Mouse (Mus musculus) forebrain, embryonic 14.5 days (tissue): Measurements from ENCODE around the gene Ccdc6. TPM values are rescaled to one million over a fixed set of nuclear protein-coding genes. Genes with fewer than 3 reads are reported as not detected.

Source experiments
- ATAC-seq: fragments of 200-750 bp; cut with Nextera tagmentation; 2 replicates; pipeline ENCODE4 v1.8.0; 2017; ENCODE audit warnings: mild to moderate bottlenecking, moderate library complexity
- DNase-seq: peaks from one replicate; pipeline ENCODE4 v3.0.0-alpha.2; 2015; ENCODE audit warnings: low spot score
- H3K27ac ChIP-seq: fragments of 300-500 bp; sonication (generic); 2 replicates; pipeline ENCODE4 v1.5.1; 2014; ENCODE audit warnings: low read depth, mild to moderate bottlenecking, control low read depth, low read length, moderate library complexity
- H3K27me3 ChIP-seq: fragments of 300-500 bp; sonication (generic); replicated peaks from 2 replicates; pipeline ENCODE4 v1.6.1; 2014; ENCODE audit warnings: low read length, control low read depth, mixed read lengths; ENCODE audit not compliant: control insufficient read depth, insufficient read depth
- H3K36me3 ChIP-seq: fragments of 300-500 bp; sonication (generic); 2 replicates; pipeline ENCODE4 v1.6.1; 2014; ENCODE audit warnings: low read length, control low read depth; ENCODE audit not compliant: control insufficient read depth, insufficient read depth
- H3K4me1 ChIP-seq: fragments of 300-500 bp; sonication (generic); 2 replicates; pipeline ENCODE4 v1.6.1; 2014; ENCODE audit warnings: antibody characterized with exemption, low read length, control low read depth; ENCODE audit not compliant: control insufficient read depth, insufficient read depth
- H3K4me2 ChIP-seq: fragments of 300-500 bp; sonication (generic); 2 replicates; pipeline ENCODE4 v1.6.1; 2014; ENCODE audit warnings: mild to moderate bottlenecking, control low read depth, low read length
- H3K4me3 ChIP-seq: fragments of 300-500 bp; sonication (generic); 2 replicates; pipeline ENCODE4 v1.5.1; 2014; ENCODE audit warnings: low read depth, low read length, control low read depth
- H3K9ac ChIP-seq: fragments of 300-500 bp; sonication (generic); 2 replicates; pipeline ENCODE4 v1.6.1; 2014; ENCODE audit warnings: mild to moderate bottlenecking, low read length, control low read depth, moderate library complexity
- H3K9me3 ChIP-seq: fragments of 300-500 bp; sonication (generic); replicated peaks from 2 replicates; pipeline ENCODE4 v1.6.1; 2016; ENCODE audit warnings: low read length, control low read depth, mixed read lengths; ENCODE audit not compliant: control insufficient read depth
- WGBS: fragments of 180-500 bp; shearing (Covaris S2); extraction: QIAGEN DNeasy Blood & Tissue Kit; methylation state at CpG from one replicate; pipeline ENCODE4 v1.1.7; 2014; 5-methylcytosine and 5-hydroxymethylcytosine counted together
- polyA plus RNA-seq: library from polyadenylated mRNA; unstranded; fragments of >200 nt; fragmentation: Nextera tagmentation; extraction: Ambion mirVana; gene quantifications from 2 replicates; pipeline ENCODE4 v1.2.1, GENCODE M21; 2014

Ccdc6 gene
- polyA plus RNA-seq, 1 experiment from 2014 or later, result 22.8 TPM

GRCm38 (mm10) chr10:70180727-70181126 is 83.8 kb downstream of the Ccdc6 start:
- Histone ChIP-seq H3K4me1 (no peaks in the 10 kb centered on the region), H3K9ac (no peak overlapping the region), H3K27ac (no peak overlapping the region), H3K9me3 (no peaks in the 10 kb centered on the region), H3K4me2 (no peak overlapping the region), H3K27me3 (no peaks in the 10 kb centered on the region), H3K4me3 (no peak overlapping the region), H3K36me3 (peaks cover 19% of the 10 kb centered on the region)
- 94% methylated on average over 9 of the region's 9 CpGs for WGBS
- DNase-seq (no peak), ATAC-seq (no peak)

DNA sequence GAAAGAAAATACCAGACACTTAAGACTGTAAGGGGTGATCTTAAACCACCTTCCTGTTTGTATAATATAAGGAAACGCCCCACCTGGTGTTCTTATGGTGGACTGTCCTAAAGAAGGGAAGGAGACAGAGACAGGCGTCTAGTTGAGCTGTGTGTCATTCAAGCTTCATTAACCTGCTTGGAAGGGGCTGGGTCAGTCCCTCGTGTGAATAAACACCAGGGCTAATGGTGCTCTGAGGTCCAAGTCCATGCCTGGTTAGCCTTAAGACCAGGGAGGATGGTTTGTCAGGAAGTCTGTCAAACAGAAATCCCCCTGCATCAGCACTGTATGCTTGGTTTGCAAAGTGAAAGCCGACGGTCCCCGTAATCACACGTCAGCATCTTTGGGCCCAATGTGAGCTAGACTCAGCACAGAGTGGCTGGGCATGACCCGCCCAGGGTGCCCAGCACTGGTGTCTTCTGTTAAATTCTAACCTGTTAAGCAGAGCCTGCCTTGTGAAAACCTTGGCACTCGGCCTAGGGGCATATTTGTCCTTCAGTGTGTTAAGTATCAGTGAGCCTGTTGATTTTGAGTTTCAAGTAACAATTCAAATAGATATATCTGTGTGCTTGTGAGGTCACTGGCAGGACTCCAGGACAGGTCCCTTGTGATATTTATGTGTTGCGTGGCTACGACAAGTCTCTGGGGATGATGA is 84.5 kb downstream of the Ccdc6 start:
- WGBS, result 85% methylated on average over 11 of the region's 11 CpGs

DNA sequence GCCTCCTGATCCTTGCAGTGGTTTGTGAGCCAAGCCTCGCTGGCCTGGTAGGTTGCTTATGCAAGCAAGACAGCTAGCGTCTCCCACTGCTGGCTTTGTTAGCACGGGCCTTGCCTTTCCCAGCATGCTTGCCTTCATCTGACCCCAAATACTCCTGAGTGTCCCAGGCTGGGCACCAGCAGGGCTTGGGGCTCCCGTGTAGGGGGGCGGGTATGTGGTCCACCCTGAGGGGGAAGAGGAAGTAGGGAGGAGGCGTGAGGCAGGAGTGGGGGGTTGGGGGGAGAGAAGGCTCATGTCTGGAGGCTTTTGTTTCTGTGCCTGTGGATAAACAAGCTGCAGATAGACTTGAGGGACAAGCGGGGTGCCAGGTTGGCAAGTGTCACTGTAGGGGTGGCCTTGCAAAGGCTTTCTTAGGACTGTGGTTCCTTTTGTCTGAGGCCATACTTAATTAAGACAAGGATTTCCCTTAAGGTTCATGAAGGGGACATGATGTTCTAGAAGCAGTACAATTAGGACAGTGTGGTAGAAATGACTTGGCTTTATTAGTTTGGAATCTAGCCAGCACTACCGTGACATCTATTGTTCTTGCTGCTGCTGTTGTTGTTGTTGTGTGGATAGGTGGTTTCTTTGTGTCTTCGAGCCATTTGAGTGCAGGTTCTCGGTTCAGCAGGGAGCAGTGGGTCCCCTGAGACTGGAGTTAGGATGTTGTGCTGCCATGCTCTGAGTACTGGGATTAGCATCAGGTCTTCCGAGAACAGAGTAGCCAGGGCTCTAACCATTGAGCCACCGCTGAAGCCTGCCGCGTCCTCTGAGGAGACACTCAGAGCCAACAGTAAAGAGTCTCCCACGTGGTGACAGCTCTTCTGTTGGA is 86.5 kb downstream of the Ccdc6 start:
- no peak overlapping the region for H3K4me3 ChIP-seq
- ATAC-seq (no peak), DNase-seq (no peak)
- H3K27ac ChIP-seq, result no peak overlapping the region
- no peak overlapping the region for H3K9ac ChIP-seq
- H3K9me3 ChIP-seq, result no peaks in the 10 kb centered on the region
- H3K27me3 ChIP-seq, result no peaks in the 10 kb centered on the region
- no peak overlapping the region for H3K4me2 ChIP-seq
- 56% methylated on average over 15 of the region's 15 CpGs for WGBS
- no peaks in the 10 kb centered on the region for H3K4me1 ChIP-seq
- peaks cover 13% of the 10 kb centered on the region for H3K36me3 ChIP-seq

More for the DNA sequence above, 84.5 kb downstream of the Ccdc6 start:
- no peaks in the 10 kb centered on the region for H3K4me1 ChIP-seq
- no peak overlapping the region for H3K4me3 ChIP-seq
- no peaks in the 10 kb centered on the region for H3K9me3 ChIP-seq
- DNase-seq (no peak), ATAC-seq (no peak)
- no peak overlapping the region for H3K9ac ChIP-seq
- H3K4me2 ChIP-seq, result no peak overlapping the region
- H3K27me3 ChIP-seq, result no peaks in the 10 kb centered on the region
- H3K27ac ChIP-seq, result no peak overlapping the region
- peaks cover 14% of the 10 kb centered on the region for H3K36me3 ChIP-seq

DNA sequence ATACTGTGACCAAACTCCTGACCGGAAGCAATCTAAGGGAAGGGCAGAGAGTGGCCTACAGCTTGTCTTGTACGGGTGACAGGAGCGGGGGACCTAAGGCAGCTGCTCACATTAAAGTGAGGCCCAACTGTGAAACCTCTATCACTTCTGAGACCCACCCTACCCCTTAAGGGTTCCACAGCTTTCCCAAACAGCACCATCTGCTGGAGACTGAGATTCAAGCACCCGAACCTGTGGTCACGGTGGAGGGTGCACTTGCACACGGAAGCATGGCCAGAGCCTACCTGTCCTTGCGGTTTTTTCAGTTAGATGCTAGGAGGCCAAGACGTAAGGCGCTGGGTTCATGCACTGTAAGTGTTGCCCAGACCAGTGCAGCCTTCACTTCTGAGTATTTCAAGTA is 89.2 kb downstream of the Ccdc6 start:
- DNase-seq, result no peak
- H3K27ac ChIP-seq, result no peak overlapping the region
- peaks cover 33% of the 10 kb centered on the region for H3K36me3 ChIP-seq
- no peaks in the 10 kb centered on the region for H3K27me3 ChIP-seq
- no peaks in the 10 kb centered on the region for H3K4me1 ChIP-seq
- no peak overlapping the region for H3K4me3 ChIP-seq
- WGBS, result 86% methylated on average over 9 of the region's 9 CpGs
- ATAC-seq, result peak; percentile 61; the same call in 1 of the 2 replicates
- H3K9me3 ChIP-seq, result no peaks in the 10 kb centered on the region
- H3K9ac ChIP-seq, result no peak overlapping the region
- no peak overlapping the region for H3K4me2 ChIP-seq

GRCm38 (mm10) chr10:70186586-70186985 is 89.7 kb downstream of the Ccdc6 start:
- H3K27me3 ChIP-seq, result no peaks in the 10 kb centered on the region

GRCm38 (mm10) chr10:70189864-70190263 is 92.9 kb downstream of the Ccdc6 start:
- Histone ChIP-seq H3K9ac (no peak overlapping the region), H3K27me3 (no peaks in the 10 kb centered on the region), H3K4me2 (no peak overlapping the region), H3K4me1 (no peaks in the 10 kb centered on the region), H3K9me3 (no peaks in the 10 kb centered on the region), H3K27ac (no peak overlapping the region), H3K36me3 (peaks cover 42% of the 10 kb centered on the region), H3K4me3 (no peak overlapping the region)
- WGBS, result 80% methylated on average over 13 of the region's 13 CpGs
- ATAC-seq, result no peak
- DNase-seq, result no peak

More at GRCm38 (mm10) chr10:70186586-70186985, 89.7 kb downstream of the Ccdc6 start:
- DNase-seq (no peak), ATAC-seq (no peak)
- Histone ChIP-seq H3K9ac (no peak overlapping the region), H3K9me3 (no peaks in the 10 kb centered on the region), H3K36me3 (peaks cover 36% of the 10 kb centered on the region), H3K4me1 (no peaks in the 10 kb centered on the region), H3K27ac (no peak overlapping the region), H3K4me3 (no peak overlapping the region), H3K4me2 (no peak overlapping the region)
- 95% methylated on average over 7 of the region's 7 CpGs for WGBS

GRCm38 (mm10) chr10:70194283-70194682 is 97.4 kb downstream of the Ccdc6 start:
- H3K27ac ChIP-seq, result no peak overlapping the region
- H3K27me3 ChIP-seq, result no peaks in the 10 kb centered on the region
- no peaks in the 10 kb centered on the region for H3K9me3 ChIP-seq
- no peaks in the 10 kb centered on the region for H3K4me1 ChIP-seq
- WGBS, result 85% methylated on average over 9 of the region's 9 CpGs
- no peak overlapping the region for H3K4me3 ChIP-seq
- H3K4me2 ChIP-seq, result no peak overlapping the region
- no peak for ATAC-seq
- peaks cover 25% of the 10 kb centered on the region for H3K36me3 ChIP-seq
- H3K9ac ChIP-seq, result no peak overlapping the region
- no peak for DNase-seq

- WGBS, result 82% methylated on average over 7 of the region's 7 CpGs
- DNase-seq (no peak), ATAC-seq (no peak)
- H3K4me2 ChIP-seq, result no peak overlapping the region
- peaks cover 15% of the 10 kb centered on the region; the same call in 1 of the 2 replicates for H3K36me3 ChIP-seq
- no peak overlapping the region for H3K27ac ChIP-seq
- no peak overlapping the region for H3K9ac ChIP-seq
- H3K4me3 ChIP-seq, result no peak overlapping the region
- no peaks in the 10 kb centered on the region for H3K9me3 ChIP-seq
- H3K27me3 ChIP-seq, result no peaks in the 10 kb centered on the region
- no peaks in the 10 kb centered on the region for H3K4me1 ChIP-seq
Observed at GRCm38 (mm10) chr10:70195279-70195678, 98.4 kb downstream of the Ccdc6 start.

GRCm38 (mm10) chr10:70195786-70196185 is 98.9 kb downstream of the Ccdc6 start:
- Histone ChIP-seq H3K27me3 (no peaks in the 10 kb centered on the region), H3K36me3 (peaks cover 13% of the 10 kb centered on the region; the same call in 1 of the 2 replicates), H3K4me3 (no peak overlapping the region), H3K9me3 (no peaks in the 10 kb centered on the region), H3K4me1 (no peaks in the 10 kb centered on the region), H3K9ac (no peak overlapping the region), H3K27ac (no peak overlapping the region), H3K4me2 (no peak overlapping the region)
- WGBS, result 61% methylated on average over 7 of the region's 7 CpGs
- ATAC-seq (no peak), DNase-seq (peak; percentile 42)
